Mouse (Mus musculus) c-Kit-negative CD71-positive TER-119-positive erythroid progenitor cells, embryonic 14.5 days (primary cell): ENCODE data around the gene Cacna1d.

Source experiments
- DNase-seq: peaks from one replicate; pipeline ENCODE4 v3.0.0-alpha.2; 2013; ENCODE audit warnings: low read depth, low spot score

Cacna1d gene

GRCm38 (mm10) chr14:30024387-30024786 lies 466.9 kb downstream of the Cacna1d start:
- DNase-seq, result no peak

GRCm38 (mm10) chr14:30022471-30022870 lies 468.8 kb downstream of the Cacna1d start:
- no peak for DNase-seq

GRCm38 (mm10) chr14:30019792-30020575 lies 471.3 kb downstream of the Cacna1d start:
- DNase-seq, result no peak

- DNase-seq, result no peak
These were observed 471.9 kb downstream of the Cacna1d start for GRCm38 (mm10) chr14:30019375-30019774.

GRCm38 (mm10) chr14:30018846-30019245 lies 472.4 kb downstream of the Cacna1d start:
- no peak for DNase-seq

GRCm38 (mm10) chr14:30018463-30018801 lies 472.8 kb downstream of the Cacna1d start:
- no peak for DNase-seq

- no peak for DNase-seq
These were observed 473.3 kb downstream of the Cacna1d start for GRCm38 (mm10) chr14:30017794-30018462.

GRCm38 (mm10) chr14:30016666-30017065 lies 474.6 kb downstream of the Cacna1d start:
- DNase-seq, result no peak

GRCm38 (mm10) chr14:30015008-30015407 lies 476.2 kb downstream of the Cacna1d start:
- no peak for DNase-seq

- no peak for DNase-seq
These were observed 476.8 kb downstream of the Cacna1d start for GRCm38 (mm10) chr14:30014487-30014886.

GRCm38 (mm10) chr14:30011886-30012560 lies 479.2 kb downstream of the Cacna1d start:
- no peak for DNase-seq

- no peak for DNase-seq
These were observed 481.2 kb downstream of the Cacna1d start for GRCm38 (mm10) chr14:30009864-30010560.

- DNase-seq, result no peak
These were observed 482.3 kb downstream of the Cacna1d start, which contains the start of the genes Il17rb and Chdh for GRCm38 (mm10) chr14:30008733-30009575. Gene Il17rb (minus strand): TSS chr14:30008896. Gene Chdh (plus strand): TSS chr14:30009023.

- DNase-seq, result no peak
These were observed 491.8 kb downstream of the Cacna1d start for GRCm38 (mm10) chr14:29999475-29999811.

GRCm38 (mm10) chr14:29998747-29999474 lies 492.3 kb downstream of the Cacna1d start:
- DNase-seq, result no peak

GRCm38 (mm10) chr14:29997345-29997744 lies 493.9 kb downstream of the Cacna1d start:
- no peak for DNase-seq

- no peak for DNase-seq
These were observed 495.1 kb downstream of the Cacna1d start for GRCm38 (mm10) chr14:29996000-29996751.

- DNase-seq, result no peak
These were observed 496.3 kb downstream of the Cacna1d start for GRCm38 (mm10) chr14:29994976-29995375.
